Mouse (Mus musculus): ENCODE results near the gene C530008M17Rik. TPM values are rescaled to one million over a fixed set of nuclear protein-coding genes. Genes with fewer than 3 reads are reported as not detected.
A peak's percentile ranks its signal among the peaks of the same experiment; 100 is the strongest.

Gene C530008M17Rik
- polyA plus RNA-seq, 1 experiment from 2014 or later: 13.4 TPM

GRCm38 (mm10) chr5:76668118-76668517, 11.8 kb downstream of the C530008M17Rik start:
- no peak overlapping the region for H3K4me2 ChIP-seq
- 52% methylated on average over 5 of the region's 5 CpGs for WGBS
- H3K27me3 ChIP-seq: no peaks in the 10 kb centered on the region
- no peaks in the 10 kb centered on the region for H3K9me3 ChIP-seq
- peaks cover 2% of the 10 kb centered on the region; the same call in 1 of the 2 replicates for H3K4me1 ChIP-seq
- ATAC-seq (ENCODE audit: insufficient number of reproducible peaks, low FRiP score, low TSS enrichment, low read depth): no peak
- no peak overlapping the region for H3K9ac ChIP-seq
- no peak overlapping the region for H3K4me3 ChIP-seq
- H3K27ac ChIP-seq: no peak overlapping the region
- H3K36me3 ChIP-seq: no peaks in the 10 kb centered on the region

GRCm38 (mm10) chr5:76668547-76668946, 12.2 kb downstream of the C530008M17Rik start:
- no peak overlapping the region for H3K4me3 ChIP-seq
- WGBS: 21% methylated on average over 5 of the region's 5 CpGs
- no peak for ATAC-seq (ENCODE audit: insufficient number of reproducible peaks, low FRiP score, low TSS enrichment, low read depth)
- peaks cover 2% of the 10 kb centered on the region; the same call in 1 of the 2 replicates for H3K4me1 ChIP-seq
- H3K27ac ChIP-seq: no peak overlapping the region
- no peaks in the 10 kb centered on the region for H3K27me3 ChIP-seq
- H3K9ac ChIP-seq: no peak overlapping the region
- H3K36me3 ChIP-seq: no peaks in the 10 kb centered on the region
- no peak overlapping the region for H3K4me2 ChIP-seq
- no peaks in the 10 kb centered on the region for H3K9me3 ChIP-seq

GRCm38 (mm10) chr5:76670183-76670582, 13.9 kb downstream of the C530008M17Rik start:
- no peaks in the 10 kb centered on the region for H3K9me3 ChIP-seq
- peaks cover 8% of the 10 kb centered on the region; the same call in 1 of the 2 replicates for H3K4me1 ChIP-seq
- 86% methylated on average over 10 of the region's 10 CpGs for WGBS
- H3K9ac ChIP-seq: no peak overlapping the region
- H3K36me3 ChIP-seq: no peaks in the 10 kb centered on the region
- no peak overlapping the region for H3K4me2 ChIP-seq
- no peaks in the 10 kb centered on the region for H3K27me3 ChIP-seq
- no peak overlapping the region for H3K4me3 ChIP-seq
- ATAC-seq (ENCODE audit: insufficient number of reproducible peaks, low FRiP score, low TSS enrichment, low read depth): no peak
- no peak overlapping the region for H3K27ac ChIP-seq

- 93% methylated on average over 5 of the region's 5 CpGs for WGBS
- Histone ChIP-seq H3K4me2 (no peak overlapping the region), H3K27ac (no peak overlapping the region), H3K27me3 (no peaks in the 10 kb centered on the region), H3K4me3 (no peak overlapping the region), H3K36me3 (no peaks in the 10 kb centered on the region), H3K9me3 (no peaks in the 10 kb centered on the region), H3K9ac (no peak overlapping the region), H3K4me1 (peaks cover 8% of the 10 kb centered on the region; the same call in 1 of the 2 replicates)
- no peak for ATAC-seq (ENCODE audit: insufficient number of reproducible peaks, low FRiP score, low TSS enrichment, low read depth)
Observed at GRCm38 (mm10) chr5:76674022-76674653, 17.8 kb downstream of the C530008M17Rik start.

GRCm38 (mm10) chr5:76675369-76675768, 19.1 kb downstream of the C530008M17Rik start:
- Histone ChIP-seq H3K9ac (no peak overlapping the region), H3K4me3 (no peak overlapping the region), H3K4me2 (no peak overlapping the region), H3K27ac (no peak overlapping the region), H3K36me3 (no peaks in the 10 kb centered on the region), H3K9me3 (no peaks in the 10 kb centered on the region), H3K4me1 (peaks cover 8% of the 10 kb centered on the region; the same call in 1 of the 2 replicates), H3K27me3 (no peaks in the 10 kb centered on the region)
- 35% methylated on average over 4 of the region's 4 CpGs for WGBS
- ATAC-seq (ENCODE audit: insufficient number of reproducible peaks, low FRiP score, low TSS enrichment, low read depth): no peak

GRCm38 (mm10) chr5:76680959-76681358, 24.6 kb downstream of the C530008M17Rik start:
- H3K27me3 ChIP-seq: no peaks in the 10 kb centered on the region
- peaks cover 4% of the 10 kb centered on the region for H3K4me1 ChIP-seq
- ATAC-seq (ENCODE audit: insufficient number of reproducible peaks, low FRiP score, low TSS enrichment, low read depth): no peak
- no peaks in the 10 kb centered on the region for H3K9me3 ChIP-seq
- no peak overlapping the region for H3K9ac ChIP-seq
- WGBS: 86% methylated on average over 2 of the region's 3 CpGs
- no peak overlapping the region for H3K4me3 ChIP-seq
- H3K4me2 ChIP-seq: no peak overlapping the region
- H3K27ac ChIP-seq: no peak overlapping the region
- H3K36me3 ChIP-seq: no peaks in the 10 kb centered on the region

- Histone ChIP-seq H3K27ac (no peak overlapping the region), H3K9me3 (no peaks in the 10 kb centered on the region), H3K4me2 (no peak overlapping the region), H3K36me3 (no peaks in the 10 kb centered on the region), H3K9ac (no peak overlapping the region), H3K27me3 (no peaks in the 10 kb centered on the region), H3K4me3 (no peak overlapping the region), H3K4me1 (peaks cover 8% of the 10 kb centered on the region)
- WGBS: 43% methylated on average over 4 of the region's 4 CpGs
- ATAC-seq (ENCODE audit: insufficient number of reproducible peaks, low FRiP score, low TSS enrichment, low read depth): no peak
Observed at GRCm38 (mm10) chr5:76681895-76682656, 25.8 kb downstream of the C530008M17Rik start.

GRCm38 (mm10) chr5:76683455-76683854, 27.1 kb downstream of the C530008M17Rik start:
- no peaks in the 10 kb centered on the region for H3K36me3 ChIP-seq
- no peak overlapping the region for H3K9ac ChIP-seq
- H3K4me3 ChIP-seq: no peak overlapping the region
- WGBS: 65% methylated on average over 5 of the region's 5 CpGs
- H3K27me3 ChIP-seq: no peaks in the 10 kb centered on the region
- no peak overlapping the region for H3K4me2 ChIP-seq
- H3K4me1 ChIP-seq: peaks cover 8% of the 10 kb centered on the region
- H3K27ac ChIP-seq: no peak overlapping the region
- no peak for ATAC-seq (ENCODE audit: insufficient number of reproducible peaks, low FRiP score, low TSS enrichment, low read depth)
- H3K9me3 ChIP-seq: no peaks in the 10 kb centered on the region

GRCm38 (mm10) chr5:76684658-76685605, 28.6 kb downstream of the C530008M17Rik start:
- Histone ChIP-seq H3K4me1 (peaks cover 10% of the 10 kb centered on the region), H3K27me3 (no peaks in the 10 kb centered on the region), H3K4me3 (no peak overlapping the region), H3K9ac (no peak overlapping the region), H3K4me2 (no peak overlapping the region), H3K9me3 (no peaks in the 10 kb centered on the region), H3K27ac (no peak overlapping the region), H3K36me3 (no peaks in the 10 kb centered on the region)
- WGBS: 87% methylated on average over 15 of the region's 15 CpGs
- ATAC-seq (ENCODE audit: insufficient number of reproducible peaks, low FRiP score, low TSS enrichment, low read depth): no peak

GRCm38 (mm10) chr5:76687961-76688600, 31.8 kb downstream of the C530008M17Rik start:
- no peak for ATAC-seq (ENCODE audit: insufficient number of reproducible peaks, low FRiP score, low TSS enrichment, low read depth)
- H3K9me3 ChIP-seq: no peaks in the 10 kb centered on the region
- 82% methylated on average over 10 of the region's 10 CpGs for WGBS
- peaks cover 19% of the 10 kb centered on the region for H3K4me1 ChIP-seq
- no peak overlapping the region for H3K4me3 ChIP-seq
- H3K27ac ChIP-seq: peak overlapping the region; percentile 58
- no peaks in the 10 kb centered on the region for H3K36me3 ChIP-seq
- H3K27me3 ChIP-seq: no peaks in the 10 kb centered on the region
- H3K9ac ChIP-seq: no peak overlapping the region
- H3K4me2 ChIP-seq: 0 out of 2 replicates have a peak overlapping the region, but pooled peaks have one; percentile 1

GRCm38 (mm10) chr5:76688643-76689042, 32.3 kb downstream of the C530008M17Rik start:
- no peaks in the 10 kb centered on the region for H3K9me3 ChIP-seq
- H3K36me3 ChIP-seq: no peaks in the 10 kb centered on the region
- H3K4me2 ChIP-seq: 0 out of 2 replicates have a peak overlapping the region, but pooled peaks have one; percentile 1
- peak overlapping the region; percentile 58; the same call in 1 of the 2 replicates for H3K27ac ChIP-seq
- peak; percentile 64 for ATAC-seq (ENCODE audit: insufficient number of reproducible peaks, low FRiP score, low TSS enrichment, low read depth)
- H3K4me1 ChIP-seq: peaks cover 19% of the 10 kb centered on the region
- H3K27me3 ChIP-seq: no peaks in the 10 kb centered on the region
- 51% methylated on average over 6 of the region's 6 CpGs for WGBS
- H3K4me3 ChIP-seq: no peak overlapping the region
- H3K9ac ChIP-seq: no peak overlapping the region

Measured in limb, embryonic 15.5 days (tissue).